Mouse (Mus musculus) macrophage (primary cell): ENCODE measurements around the gene Ccdc138. TPM values are rescaled to one million over a fixed set of nuclear protein-coding genes. Genes with fewer than 3 reads are reported as not detected.

Source experiments
- H3K27ac ChIP-seq: fragments of 350-480 bp; formaldehyde crosslinking; 2 replicates; pipeline ENCODE4 v1.9.0; 2021
- H3K36me3 ChIP-seq: fragments of 350-480 bp; formaldehyde crosslinking; 2 replicates; pipeline ENCODE4 v1.9.0; 2021; ENCODE audit errors: inconsistent target
- H3K4me3 ChIP-seq: fragments of 350-480 bp; formaldehyde crosslinking; 2 replicates; pipeline ENCODE4 v1.9.0; 2021; ENCODE audit errors: inconsistent target
- H3K79me2 ChIP-seq: fragments of 350-480 bp; formaldehyde crosslinking; 2 replicates; pipeline ENCODE4 v1.9.0; 2021; ENCODE audit errors: inconsistent target
- WGBS: methylation state at CpG from one replicate; pipeline ENCODE4 v1.1.7; 2026; ENCODE audit warnings: inconsistent platforms; ENCODE audit not compliant: missing documents; 5-methylcytosine and 5-hydroxymethylcytosine counted together
- polyA plus RNA-seq: library from polyadenylated mRNA; stranded (reverse); fragments of 250-400 nt; gene quantifications from 3 replicates; pipeline ENCODE4 v1.2.4, GENCODE M21; 2018; ENCODE audit warnings: inconsistent platforms
- total RNA-seq, 78 experiments: library from RNA; depleted of rRNA; stranded (reverse); fragments of 250-400 nt; gene quantifications; 1 replicate in 9 of 78; 2 replicates in 24 of 78; 3 replicates in 43 of 78; 4 replicates in 2 of 78; pipeline ENCODE4 v1.2.4; 2018; ENCODE audit warnings: inconsistent platforms in 56 of 78

Gene Ccdc138
- 10 to 100 TPM in 1 of 26 experiments, 1 to 10 TPM in 25; 1.6 to 12.1 (median 5.5) TPM for total RNA-seq (2018; cell fraction: chromatin; rRNA removed)
- 1 to 10 TPM in 18 of 26 experiments, under 1 TPM in 8; 0.61 to 1.5 (median 1.1) TPM for total RNA-seq (2018; cell fraction: cytosol; rRNA removed)
- total RNA-seq (2018; cell fraction: nucleus; rRNA removed), result 10 to 100 TPM in 1 of 26 experiments, 1 to 10 TPM in 25; 1.9 to 11.2 (median 4.4) TPM
- polyA plus RNA-seq, result 1.2 to 1.4 TPM (median 1.3 TPM) in 3 replicates

DNA sequence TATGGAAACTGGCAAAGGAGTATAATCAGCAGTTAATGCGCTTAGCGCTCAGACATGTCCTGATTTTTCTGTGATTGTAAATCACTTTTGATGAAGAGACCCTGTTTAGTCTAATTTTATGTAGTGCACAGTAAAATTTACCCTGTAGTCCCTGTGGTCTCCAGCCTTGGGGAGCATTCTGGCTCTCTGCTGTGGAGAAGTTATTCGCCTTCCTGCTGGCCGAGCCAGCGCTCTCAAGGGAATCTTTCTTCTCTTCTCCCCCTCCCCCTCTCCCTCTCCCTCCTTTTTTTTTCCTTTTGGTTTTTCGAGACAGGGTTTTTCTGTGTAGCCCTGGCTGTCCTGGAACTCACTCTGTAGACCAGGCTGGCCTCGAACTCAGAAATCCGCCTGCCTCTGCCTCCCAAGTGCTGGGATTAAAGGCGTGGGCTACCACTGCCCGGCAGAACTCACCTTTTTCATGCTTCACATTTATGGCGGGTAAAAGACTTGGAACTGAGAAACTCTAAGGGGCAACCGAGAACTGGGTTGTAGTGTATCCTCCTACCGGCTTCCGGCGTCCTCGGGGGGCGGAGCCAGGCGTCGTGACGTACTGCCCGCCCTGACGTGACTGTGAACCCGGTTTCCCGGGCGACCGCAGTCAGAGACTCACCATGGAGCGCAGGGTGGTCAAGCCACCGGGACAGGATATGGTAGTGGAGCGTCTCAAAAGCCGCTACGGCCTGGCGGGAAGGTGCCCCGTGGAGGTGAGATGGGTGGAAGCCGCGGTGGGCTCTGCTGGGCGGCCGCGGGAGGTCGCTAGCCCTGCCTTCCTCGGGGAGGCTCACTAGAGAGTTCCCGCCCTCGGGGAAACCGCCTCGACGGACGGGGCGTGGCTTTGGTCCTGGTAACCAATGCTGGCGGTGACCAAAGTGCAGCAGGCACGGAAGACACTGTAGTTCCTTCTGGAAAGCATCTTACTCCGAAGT, at the start of gene Ccdc138:
Gene Ccdc138, plus strand, starts transcription at position 629 of the 965 bp plus-strand sequence.
- WGBS, result 3% methylated on average over 38 of the region's 50 CpGs
- no peaks in the 10 kb centered on the region for H3K79me2 ChIP-seq
- H3K4me3 ChIP-seq, result peak within 1 kb of the TSS; percentile 62
- peak within 1 kb of the TSS; percentile 54 for H3K27ac ChIP-seq
- H3K36me3 ChIP-seq, result peaks cover 25% of the 10 kb centered on the region

DNA sequence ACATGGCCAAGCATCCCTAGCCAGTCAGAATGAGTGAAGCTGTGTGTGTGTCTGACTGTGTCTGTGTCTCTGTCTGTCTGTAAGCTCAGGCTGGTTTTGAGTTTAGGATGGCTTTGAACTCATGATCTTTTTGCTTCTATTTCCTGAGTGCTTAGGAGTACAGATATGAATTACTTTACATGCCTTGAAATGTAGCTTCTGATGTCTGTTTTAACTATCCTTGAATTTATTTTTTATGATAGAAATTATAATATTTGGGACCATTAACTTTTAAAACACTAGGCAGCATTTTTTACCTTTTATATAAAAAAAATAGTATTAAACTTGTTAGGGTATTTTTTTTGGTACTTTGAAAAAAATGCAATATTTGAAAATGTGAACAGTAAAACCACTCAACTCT, 46.2 kb upstream of the Ccdc138 start:
- no peak overlapping the region for H3K4me3 ChIP-seq
- peaks cover 94% of the 10 kb centered on the region for H3K79me2 ChIP-seq
- H3K36me3 ChIP-seq, result peaks cover 38% of the 10 kb centered on the region
- no peak overlapping the region for H3K27ac ChIP-seq

DNA sequence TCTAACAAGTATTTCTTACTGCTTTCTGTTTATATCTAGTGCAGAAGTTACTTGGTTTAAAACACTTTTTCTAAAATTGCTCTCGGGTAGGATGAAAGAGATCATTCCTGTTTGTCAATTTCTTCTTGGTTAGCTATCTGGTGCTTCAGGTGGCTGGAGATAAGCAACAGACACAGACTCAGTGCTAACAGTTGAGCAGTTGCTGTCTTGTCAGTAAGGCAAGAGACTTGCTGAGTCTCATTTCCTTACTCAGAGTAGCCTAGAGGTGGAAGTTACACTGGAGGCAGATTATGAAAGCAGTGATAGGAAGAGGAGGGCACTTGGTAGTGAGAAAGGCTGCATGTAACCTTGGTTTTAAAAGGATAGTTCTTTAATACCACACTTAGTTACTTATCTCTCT, 45.6 kb upstream of the Ccdc138 start:
- H3K27ac ChIP-seq, result no peak overlapping the region
- H3K36me3 ChIP-seq, result peaks cover 40% of the 10 kb centered on the region
- H3K4me3 ChIP-seq, result no peak overlapping the region
- peaks cover 100% of the 10 kb centered on the region for H3K79me2 ChIP-seq
- WGBS, result 67% methylated on average over 1 of the region's 1 CpGs

DNA sequence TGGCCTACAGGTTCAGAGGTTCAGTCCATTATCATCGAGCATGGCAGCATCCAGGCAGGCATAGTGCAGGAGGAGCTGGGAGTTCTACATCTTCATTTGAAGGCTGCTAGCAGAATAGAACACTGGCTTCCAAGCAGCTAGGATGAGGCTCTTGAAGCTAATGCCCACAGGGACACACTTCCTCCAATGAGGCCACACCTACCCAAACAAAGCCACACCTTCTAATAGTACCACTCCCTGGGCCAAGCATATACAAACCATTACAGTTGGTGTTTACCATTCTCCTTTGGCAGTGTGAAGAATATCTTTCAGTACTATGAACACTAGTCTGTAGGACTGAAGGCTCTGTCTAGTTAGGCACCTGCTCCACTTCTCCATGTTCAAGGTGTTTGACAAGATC, 37.9 kb upstream of the Ccdc138 start:
- Histone ChIP-seq H3K36me3 (peaks cover 90% of the 10 kb centered on the region), H3K4me3 (no peak overlapping the region), H3K27ac (no peak overlapping the region), H3K79me2 (peaks cover 88% of the 10 kb centered on the region)
- 90% methylated on average over 1 of the region's 1 CpGs for WGBS

DNA sequence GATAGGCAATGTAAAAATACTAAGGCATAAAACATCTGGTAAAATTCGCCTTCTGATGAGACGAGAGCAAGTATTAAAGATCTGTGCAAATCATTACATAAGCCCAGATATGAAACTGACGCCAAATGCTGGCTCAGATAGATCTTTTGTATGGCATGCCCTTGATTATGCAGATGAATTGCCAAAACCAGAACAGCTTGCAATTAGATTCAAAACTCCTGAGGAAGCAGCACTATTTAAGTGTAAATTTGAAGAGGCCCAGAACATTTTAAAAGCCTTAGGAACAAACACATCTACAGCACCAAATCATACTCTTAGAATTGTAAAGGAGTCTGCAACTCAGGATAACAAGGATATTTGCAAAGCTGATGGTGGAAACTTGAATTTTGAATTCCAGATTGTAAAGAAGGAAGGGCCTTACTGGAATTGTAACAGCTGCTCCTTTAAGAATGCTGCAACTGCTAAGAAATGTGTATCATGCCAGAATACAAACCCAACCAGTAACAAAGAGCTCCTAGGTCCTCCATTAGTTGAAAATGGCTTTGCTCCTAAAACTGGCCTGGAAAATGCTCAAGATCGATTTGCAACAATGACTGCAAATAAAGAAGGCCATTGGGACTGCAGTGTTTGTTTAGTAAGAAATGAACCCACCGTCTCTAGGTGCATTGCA, 20.5 kb upstream of the Ccdc138 start:
- peaks cover 32% of the 10 kb centered on the region; the same call in 1 of the 2 replicates for H3K79me2 ChIP-seq
- H3K27ac ChIP-seq, result no peak overlapping the region
- 100% methylated on average over 5 of the region's 5 CpGs for WGBS
- peaks cover 92% of the 10 kb centered on the region for H3K36me3 ChIP-seq
- no peak overlapping the region for H3K4me3 ChIP-seq

DNA sequence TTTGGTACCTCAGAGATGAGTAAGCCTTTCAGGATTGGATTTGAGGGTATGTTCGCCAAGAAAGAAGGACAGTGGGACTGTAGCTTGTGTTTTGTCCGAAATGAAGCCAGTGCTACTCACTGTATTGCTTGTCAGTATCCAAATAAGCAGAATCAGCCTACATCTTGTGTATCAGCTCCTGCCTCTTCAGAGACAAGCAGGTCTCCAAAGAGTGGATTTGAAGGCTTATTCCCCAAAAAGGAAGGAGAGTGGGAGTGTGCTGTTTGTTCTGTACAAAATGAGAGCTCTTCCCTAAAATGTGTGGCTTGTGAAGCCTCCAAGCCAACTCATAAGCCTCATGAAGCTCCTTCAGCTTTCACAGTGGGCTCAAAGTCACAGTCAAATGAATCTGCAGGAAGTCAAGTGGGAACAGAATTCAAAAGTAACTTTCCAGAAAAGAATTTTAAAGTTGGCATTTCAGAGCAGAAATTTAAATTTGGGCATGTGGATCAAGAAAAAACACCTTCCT, 19.6 kb upstream of the Ccdc138 start:
- Histone ChIP-seq H3K79me2 (peaks cover 23% of the 10 kb centered on the region; the same call in 1 of the 2 replicates), H3K36me3 (peaks cover 96% of the 10 kb centered on the region), H3K27ac (no peak overlapping the region), H3K4me3 (no peak overlapping the region)
- WGBS, result 94% methylated on average over 2 of the region's 2 CpGs

DNA sequence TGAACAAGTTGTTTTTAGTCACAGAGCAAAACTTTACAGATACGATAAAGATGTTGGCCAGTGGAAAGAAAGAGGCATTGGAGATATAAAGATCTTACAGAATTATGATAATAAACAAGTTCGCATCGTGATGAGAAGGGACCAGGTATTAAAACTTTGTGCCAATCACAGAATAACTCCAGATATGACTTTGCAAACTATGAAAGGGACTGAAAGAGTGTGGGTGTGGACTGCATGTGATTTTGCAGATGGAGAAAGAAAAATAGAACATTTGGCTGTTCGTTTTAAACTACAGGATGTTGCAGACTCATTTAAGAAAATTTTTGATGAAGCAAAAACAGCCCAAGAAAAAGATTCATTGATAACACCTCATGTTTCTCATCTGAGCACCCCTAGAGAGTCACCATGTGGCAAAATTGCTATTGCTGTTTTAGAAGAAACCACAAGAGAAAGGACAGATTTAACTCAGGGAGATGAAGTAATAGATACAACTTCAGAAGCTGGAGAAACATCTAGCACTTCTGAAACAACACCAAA, 17.7 kb upstream of the Ccdc138 start:
- no peak overlapping the region for H3K4me3 ChIP-seq
- H3K27ac ChIP-seq, result no peak overlapping the region
- H3K79me2 ChIP-seq, result peaks cover 15% of the 10 kb centered on the region; the same call in 1 of the 2 replicates
- H3K36me3 ChIP-seq, result peaks cover 98% of the 10 kb centered on the region
- WGBS, result 94% methylated on average over 4 of the region's 4 CpGs

DNA sequence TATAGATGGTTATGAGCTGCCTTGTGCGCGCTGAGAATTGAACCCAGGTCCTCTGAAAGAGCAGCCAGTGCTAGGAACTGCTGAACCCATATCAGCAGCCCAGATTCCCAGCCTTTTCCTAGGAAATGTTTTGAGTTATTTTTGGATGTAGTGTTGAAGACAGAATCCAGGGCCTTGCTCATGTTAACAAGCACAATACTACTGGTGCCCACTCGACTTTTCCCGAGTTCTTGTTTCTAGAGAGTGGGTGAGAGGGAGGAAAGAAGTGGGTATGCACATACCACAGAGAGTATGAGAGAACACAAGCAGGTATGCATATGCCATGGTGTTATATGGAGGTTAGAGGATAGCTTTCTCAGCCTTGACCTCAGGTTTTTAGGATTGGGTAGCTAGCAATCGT, 6.7 kb upstream of the Ccdc138 start:
- H3K4me3 ChIP-seq, result no peak overlapping the region
- peaks cover 78% of the 10 kb centered on the region for H3K36me3 ChIP-seq
- H3K27ac ChIP-seq, result no peak overlapping the region
- no peaks in the 10 kb centered on the region; the same call in 1 of the 2 replicates for H3K79me2 ChIP-seq
- 95% methylated on average over 5 of the region's 5 CpGs for whole genome bisulfite sequencing

DNA sequence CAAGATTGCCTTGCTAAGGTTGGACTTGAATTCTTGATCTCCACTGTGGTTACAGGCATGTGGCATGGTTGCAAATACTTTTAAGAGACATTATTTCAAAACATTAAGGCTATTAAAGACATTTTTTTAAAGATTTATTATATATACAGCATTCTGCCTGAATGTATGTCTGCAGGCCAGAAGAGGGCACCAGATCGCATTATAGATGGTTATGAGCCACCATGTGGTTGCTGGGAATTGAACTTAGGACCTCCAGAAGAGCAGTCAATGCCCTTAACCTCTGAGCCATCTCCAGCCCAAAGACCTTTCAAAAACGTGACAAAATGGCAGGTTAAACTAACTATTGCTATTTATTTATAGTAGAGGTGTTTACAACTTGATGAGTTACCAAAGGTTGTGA, 2.1 kb upstream of the Ccdc138 start:
- WGBS, result 95% methylated on average over 2 of the region's 2 CpGs
- H3K4me3 ChIP-seq, result no peak overlapping the region

DNA sequence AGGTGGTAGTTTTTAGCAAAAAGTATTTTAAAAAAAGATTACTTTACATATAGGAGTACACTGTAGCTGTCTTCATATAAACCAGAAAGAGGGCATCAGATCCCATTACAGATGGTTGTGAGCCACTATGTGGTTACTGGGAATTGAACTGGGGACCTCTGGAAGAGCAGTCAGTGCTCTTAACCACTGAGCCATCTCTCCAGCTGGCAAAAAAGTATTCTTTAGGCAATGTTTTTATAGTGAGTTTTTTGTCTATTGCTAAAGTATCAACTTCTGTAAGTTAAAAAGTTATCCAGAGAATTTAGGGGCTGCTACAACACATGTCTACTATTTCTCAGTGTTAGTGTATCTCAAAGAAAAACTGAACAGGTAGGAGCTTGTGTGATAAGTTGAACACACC, 1.0 kb upstream of the Ccdc138 start:
- Histone ChIP-seq H3K79me2 (no peaks in the 10 kb centered on the region), H3K36me3 (peaks cover 34% of the 10 kb centered on the region), H3K27ac (no peak overlapping the region), H3K4me3 (peak overlapping the region; percentile 62; the same call in 1 of the 2 replicates)

More for the DNA sequence above, 2.1 kb upstream of the Ccdc138 start:
- Histone ChIP-seq H3K79me2 (no peaks in the 10 kb centered on the region), H3K27ac (no peak overlapping the region), H3K36me3 (peaks cover 45% of the 10 kb centered on the region)

DNA sequence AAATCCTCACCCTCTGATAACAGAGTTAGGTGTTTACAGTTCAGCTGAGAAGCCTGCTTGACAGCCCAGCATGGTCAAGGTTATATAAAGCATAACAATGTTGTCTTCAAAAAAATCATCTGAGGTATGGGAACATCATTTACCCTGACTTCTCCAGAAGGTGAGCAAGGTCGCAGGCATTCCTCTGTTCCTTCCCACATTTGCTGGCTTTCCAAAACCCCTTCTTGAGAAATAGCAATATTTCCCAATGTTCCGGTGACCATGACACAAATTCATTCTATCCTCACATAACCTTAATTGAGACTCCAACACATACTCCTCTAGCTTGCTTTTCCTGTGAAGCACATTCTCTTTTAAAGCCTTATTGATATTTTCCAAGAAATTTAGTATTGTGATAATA, 768 bp downstream of the Ccdc138 start:
- H3K27ac ChIP-seq, result peak overlapping the region; percentile 54; the same call in 1 of the 2 replicates
- H3K79me2 ChIP-seq, result no peaks in the 10 kb centered on the region
- peak overlapping the region; percentile 62 for H3K4me3 ChIP-seq
- H3K36me3 ChIP-seq, result peaks cover 16% of the 10 kb centered on the region
- 20% methylated on average over 2 of the region's 2 CpGs for WGBS

DNA sequence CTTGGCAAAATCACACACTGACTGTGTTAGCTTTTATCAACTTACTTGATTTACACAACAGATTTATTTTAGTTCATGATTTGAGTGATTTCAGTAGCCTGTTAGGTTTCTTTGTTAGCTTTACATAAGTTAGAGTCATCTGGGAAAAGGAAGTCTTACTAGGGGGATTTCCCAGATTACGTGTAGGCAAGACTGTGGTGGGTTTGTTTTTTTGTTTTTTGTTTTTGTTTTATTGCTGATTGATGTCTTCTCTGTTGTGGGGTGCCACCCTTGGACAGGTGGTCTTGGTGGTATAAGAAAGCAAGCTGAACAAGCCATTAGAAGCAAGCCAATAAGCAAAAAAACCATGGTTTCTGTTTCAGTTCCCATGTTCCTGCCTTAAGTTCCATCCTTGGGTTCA, 31.6 kb downstream of the Ccdc138 start:
- H3K79me2 ChIP-seq, result no peaks in the 10 kb centered on the region
- no peak overlapping the region for H3K27ac ChIP-seq
- 87% methylated on average over 1 of the region's 1 CpGs for WGBS
- no peak overlapping the region for H3K4me3 ChIP-seq
- H3K36me3 ChIP-seq, result no peaks in the 10 kb centered on the region

DNA sequence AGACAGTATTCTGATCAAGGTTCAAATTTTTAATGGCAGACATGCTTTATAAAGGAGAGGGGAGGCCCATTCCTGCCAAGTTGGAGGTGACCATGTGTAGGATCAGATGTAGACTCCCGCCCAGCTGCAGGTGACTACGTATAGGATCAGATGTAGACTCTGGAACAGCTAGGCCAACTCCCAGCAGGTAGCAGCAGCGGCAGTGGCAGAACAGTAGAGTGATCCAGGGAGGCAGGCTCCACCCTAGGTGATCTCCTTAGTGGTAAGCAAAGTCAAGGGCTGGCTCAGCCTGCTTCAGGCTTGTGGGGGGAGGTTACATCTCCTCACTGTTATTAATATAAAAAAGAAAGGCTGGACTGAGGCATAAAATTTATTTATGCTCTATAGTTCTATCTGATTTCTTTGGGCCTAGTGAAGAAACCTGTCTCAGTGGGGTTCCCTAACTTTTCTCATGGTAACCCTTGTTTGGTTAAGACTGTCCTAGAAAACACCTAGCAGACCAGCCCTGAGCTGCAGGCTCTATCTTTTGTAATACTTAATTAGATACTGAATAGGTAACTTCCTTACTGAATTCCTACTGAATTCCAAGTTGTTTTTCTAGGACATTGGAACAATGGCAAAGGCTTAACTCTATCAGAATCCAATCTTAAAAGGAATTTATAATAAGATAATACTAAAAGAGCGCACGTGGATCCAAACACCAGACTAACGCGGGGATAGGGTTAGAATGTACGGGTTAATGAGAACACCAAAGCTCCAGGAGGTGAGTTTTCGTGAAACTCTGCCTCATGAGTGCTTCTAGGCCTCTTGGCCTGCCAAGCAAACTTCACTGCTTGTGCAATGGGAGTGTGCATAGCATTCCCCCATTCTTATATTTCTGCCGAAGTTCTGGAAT, 33.4 kb downstream of the Ccdc138 start:
- Histone ChIP-seq H3K27ac (no peak overlapping the region), H3K79me2 (no peaks in the 10 kb centered on the region), H3K4me3 (no peak overlapping the region), H3K36me3 (no peaks in the 10 kb centered on the region)
- 95% methylated on average over 10 of the region's 10 CpGs for WGBS
